In the genomic region with DNA sequence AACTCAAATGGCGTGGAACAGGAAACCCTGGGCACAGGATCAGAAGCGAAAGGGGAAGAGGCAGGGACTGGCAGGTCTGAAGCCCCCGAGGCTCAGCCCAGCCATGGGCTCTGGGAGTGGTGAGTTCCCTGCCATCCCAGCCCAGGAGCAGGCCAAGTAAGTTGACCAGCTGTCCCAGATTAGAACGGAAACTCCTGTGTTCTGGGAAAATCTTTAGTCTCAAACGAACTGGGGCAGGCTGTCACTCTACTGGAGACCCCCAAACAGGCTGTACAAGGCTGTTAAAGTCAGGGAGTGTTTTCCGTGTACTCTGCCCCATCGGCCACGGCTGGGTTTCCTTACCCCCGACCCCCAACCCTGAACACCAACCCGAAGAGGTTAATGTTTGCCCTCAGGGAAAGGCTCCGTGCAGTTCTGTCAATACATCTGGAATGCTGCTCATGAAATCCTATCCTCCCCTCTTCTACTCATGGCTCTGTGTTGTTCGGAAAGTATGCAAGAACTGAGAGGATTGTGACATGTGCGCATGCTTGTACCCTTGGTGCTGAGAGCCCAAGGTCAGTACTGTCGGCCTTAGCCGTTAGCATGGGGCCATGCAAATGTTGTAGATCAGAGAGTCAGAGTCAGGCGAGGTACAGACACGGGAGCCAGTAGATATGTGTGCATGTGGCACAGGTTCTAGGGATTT, we compare ENCODE assay signal across 11 mouse cellular contexts.
DNase-seq lines count a peak whose midpoint lies in the region; ATAC-seq lines count a peak whose summit lies in the region.
"Had no signal": no experiment of that assay in that cellular context is flagged by ENCODE, and none has a peak within 500 bp of the region (broad histone marks: within the 10 kb centered on the region; RNA-seq: fewer than 3 reads in every experiment).

No protein-coding gene starts in this region.

- no peaks in the 10 kb centered on the region for H3K27me3 ChIP-seq in heart, embryonic 14.5 days (ENCODE audit: control insufficient read depth, insufficient read depth, low read length)
- no peaks in the 10 kb centered on the region for H3K27me3 ChIP-seq in midbrain, embryonic 11.5 days (ENCODE audit: control insufficient read depth, insufficient read depth, low read length)
- H3K27me3 ChIP-seq in midbrain, embryonic 10.5 days (ENCODE audit: low read depth, poor library complexity, severe bottlenecking), result no peaks in the 10 kb centered on the region
- H3K27me3 ChIP-seq in heart, embryonic 15.5 days, result no peaks in the 10 kb centered on the region
- H3K27me3 ChIP-seq: hindbrain, embryonic 13.5 days had no signal

- H3K27ac ChIP-seq in heart, embryonic 14.5 days (replicated peaks in 1 of 2; ENCODE audit: control insufficient read depth in 1 of 2, insufficient read depth in 1 of 2, low read depth in 2 of 2, low read length in 2 of 2), result peak overlapping the region; percentile 93
- no peak overlapping the region for H3K27ac ChIP-seq in midbrain, embryonic 11.5 days (ENCODE audit: low read depth, low read length)
- no peak overlapping the region for H3K27ac ChIP-seq in midbrain, embryonic 10.5 days (replicated peaks)
- H3K27ac ChIP-seq in heart, embryonic 15.5 days, result peak overlapping the region; percentile 90

- H3K4me1 ChIP-seq in heart, embryonic 14.5 days (ENCODE audit: control insufficient read depth in 2 of 2, insufficient read depth in 2 of 2, low read length in 2 of 2), result peaks cover 26 to 46% of the 10 kb centered on the region in 2 experiments
- H3K4me1 ChIP-seq in midbrain, embryonic 11.5 days (ENCODE audit: control insufficient read depth, insufficient read depth, low read length), result no peaks in the 10 kb centered on the region
- peaks cover 29% of the 10 kb centered on the region for H3K4me1 ChIP-seq in midbrain, embryonic 10.5 days
- H3K4me1 ChIP-seq in heart, embryonic 15.5 days (replicated peaks), result peaks cover 39% of the 10 kb centered on the region

- peak overlapping the region; percentile 66 for H3K9ac ChIP-seq in heart, embryonic 14.5 days (ENCODE audit: low read length)
- H3K9ac ChIP-seq in midbrain, embryonic 11.5 days (ENCODE audit: low read length), result no peak overlapping the region
- no peak overlapping the region; the same call in 1 of the 2 replicates for H3K9ac ChIP-seq in heart, embryonic 15.5 days
- H3K9ac ChIP-seq: hindbrain, embryonic 13.5 days had no signal

- H3K4me3 ChIP-seq in heart, embryonic 14.5 days (ENCODE audit: control insufficient read depth in 1 of 2, insufficient read depth in 1 of 2, low read depth in 1 of 2, low read length in 2 of 2), result no peak overlapping the region
- H3K4me3 ChIP-seq in midbrain, embryonic 11.5 days (ENCODE audit: low read depth, low read length), result no peak overlapping the region
- H3K4me3 ChIP-seq in midbrain, embryonic 10.5 days, result no peak overlapping the region
- H3K4me3 ChIP-seq in heart, embryonic 15.5 days, result no peak overlapping the region
- H3K4me3 ChIP-seq: hindbrain, embryonic 13.5 days had no signal

- H3K9me3 ChIP-seq in heart, embryonic 14.5 days (ENCODE audit: control insufficient read depth, low read length), result no peaks in the 10 kb centered on the region
- no peaks in the 10 kb centered on the region for H3K9me3 ChIP-seq in midbrain, embryonic 11.5 days (ENCODE audit: control insufficient read depth, low read length)
- no peaks in the 10 kb centered on the region for H3K9me3 ChIP-seq in midbrain, embryonic 10.5 days (replicated peaks)
- no peaks in the 10 kb centered on the region for H3K9me3 ChIP-seq in heart, embryonic 15.5 days (replicated peaks)
- H3K9me3 ChIP-seq: hindbrain, embryonic 13.5 days had no signal

- 0 out of 2 replicates have a peak overlapping the region, but pooled peaks have one; percentile 16 for H3K4me2 ChIP-seq in heart, embryonic 14.5 days (ENCODE audit: low read length)
- no peak overlapping the region for H3K4me2 ChIP-seq in midbrain, embryonic 11.5 days
- H3K4me2 ChIP-seq in heart, embryonic 15.5 days, result no peak overlapping the region
- H3K4me2 ChIP-seq: hindbrain, embryonic 13.5 days had no signal

- WGBS in heart, embryonic 14.5 days, result 39% methylated on average over 17 of the region's 17 CpGs
- whole genome bisulfite sequencing in midbrain, embryonic 11.5 days, result 75% methylated on average over 17 of the region's 17 CpGs
- WGBS in midbrain, embryonic 10.5 days, result 77% methylated on average over 17 of the region's 17 CpGs
- 42% methylated on average over 17 of the region's 17 CpGs for WGBS in heart, embryonic 15.5 days

- peak; percentile 67 for ATAC-seq in heart, embryonic 14.5 days (ENCODE audit: insufficient number of reproducible peaks, insufficient read depth, low FRiP score, low read depth)
- no peak for ATAC-seq in midbrain, embryonic 11.5 days (ENCODE audit: low FRiP score)
- ATAC-seq in heart, embryonic 15.5 days (replicated peaks; ENCODE audit: insufficient number of reproducible peaks, insufficient read depth, low FRiP score, low read depth), result peak; percentile 81
- no peak for ATAC-seq in inflammation-experienced regulatory T-cells, adult 6 months

- no peak for DNase-seq in heart, adult 9 months (ENCODE audit: low spot score in 2 of 2)
- peak; percentile 86 for DNase-seq in midbrain, embryonic 11.5 days (ENCODE audit: low spot score, missing footprints)
- DNase-seq in midbrain, embryonic 10.5 days (ENCODE audit: low spot score), result no peak
- DNase-seq in cerebellum, postnatal 36 days, result no peak
- DNase-seq in thymus, postnatal 25 days, result no peak
- DNase-seq: right cerebral cortex, adult 18-20 months; thymus, adult 18-20 months had no signal

- H3K36me3 ChIP-seq in heart, embryonic 14.5 days (ENCODE audit: control insufficient read depth, insufficient read depth, low read length), result no peaks in the 10 kb centered on the region
- no peaks in the 10 kb centered on the region for H3K36me3 ChIP-seq in midbrain, embryonic 11.5 days (ENCODE audit: control insufficient read depth, insufficient read depth, low read length)
- no peaks in the 10 kb centered on the region for H3K36me3 ChIP-seq in midbrain, embryonic 10.5 days
- H3K36me3 ChIP-seq in heart, embryonic 15.5 days, result no peaks in the 10 kb centered on the region
- H3K36me3 ChIP-seq: hindbrain, embryonic 13.5 days had no signal

Comparison
In these comparisons a context has a peak if more than half of its experiments do, and no peak if none do; other contexts are left out.
1. ATAC-seq: peak in heart, embryonic 14.5 days (single experiment) and heart, embryonic 15.5 days (single experiment); none in midbrain, embryonic 11.5 days (single experiment) and inflammation-experienced regulatory T-cells, adult 6 months (single experiment).
2. H3K27ac ChIP-seq: peak in heart, embryonic 14.5 days (2 of 2) and heart, embryonic 15.5 days (single experiment); none in midbrain, embryonic 11.5 days (single experiment) and midbrain, embryonic 10.5 days (single experiment).